Mouse (Mus musculus): Measurements from ENCODE around the gene Amot. TPM values are rescaled to one million over a fixed set of nuclear protein-coding genes. Genes with fewer than 3 reads are reported as not detected.

The Amot gene
- polyA plus RNA-seq (2015; fragmentation: Nextera tagmentation; extraction: Ambion mirVana) = 11.0 and 13.9 TPM in 2 replicates

DNA sequence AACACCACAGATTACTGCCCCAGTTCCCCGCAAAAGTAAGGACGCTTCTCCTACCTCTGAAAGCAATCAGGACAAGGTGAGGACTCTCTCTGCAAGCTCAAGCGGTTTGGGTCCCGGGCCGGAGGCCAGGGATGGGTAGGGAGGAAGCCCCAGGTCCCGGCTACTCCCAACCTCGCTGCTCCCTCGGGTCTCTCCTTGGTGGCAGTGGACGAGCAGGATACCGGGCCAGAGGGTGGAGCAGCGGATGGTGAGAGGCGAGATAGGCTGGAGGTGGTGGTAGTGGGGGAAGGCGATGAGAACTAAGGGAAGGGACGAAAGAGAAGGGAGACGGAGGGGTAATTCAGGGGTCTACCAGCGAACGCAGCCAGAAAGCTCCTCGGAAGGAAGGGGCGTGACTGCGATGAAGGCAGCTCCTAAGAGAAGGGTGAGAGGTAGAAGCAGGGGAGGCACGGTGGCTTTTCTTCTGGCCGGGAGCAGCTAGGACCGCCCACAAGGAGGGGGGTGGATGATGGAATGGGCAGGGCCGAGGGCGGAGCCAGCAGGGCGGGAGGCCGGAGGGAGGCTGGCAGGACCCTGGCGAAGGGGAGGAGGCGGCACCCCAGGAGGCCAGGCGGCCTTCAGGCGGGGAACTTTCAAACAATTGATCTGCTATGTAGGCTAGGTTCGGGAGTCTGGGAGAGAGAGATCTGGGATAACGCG is at the start of gene Amot:
Gene Amot, minus strand, starts transcription at position 465 of the 699 bp plus-strand sequence.
- no peaks in the 10 kb centered on the region for H3K9me3 ChIP-seq
- WGBS = 18% methylated on average over 30 of the region's 34 CpGs
- peak; percentile 95 for ATAC-seq (ENCODE audit: low read depth)
- H3K36me3 ChIP-seq = no peaks in the 10 kb centered on the region
- H3K9ac ChIP-seq = peak within 1 kb of the TSS; percentile 70
- peaks cover 6% of the 10 kb centered on the region; the same call in 1 of the 2 replicates for H3K4me1 ChIP-seq (replicated peaks)
- no peaks in the 10 kb centered on the region for H3K27me3 ChIP-seq
- H3K27ac ChIP-seq (replicated peaks) = no peak within 1 kb of the TSS
- peak within 1 kb of the TSS; percentile 61 for H3K4me2 ChIP-seq
- peak within 1 kb of the TSS; percentile 51 for H3K4me3 ChIP-seq

- H3K4me3 ChIP-seq = no peak overlapping the region
- H3K4me2 ChIP-seq = no peak overlapping the region
- no peak for ATAC-seq (ENCODE audit: low read depth)
- H3K27ac ChIP-seq (replicated peaks) = no peak overlapping the region
- H3K9ac ChIP-seq = no peak overlapping the region
- H3K9me3 ChIP-seq = no peaks in the 10 kb centered on the region
- WGBS = 83% methylated on average over 3 of the region's 3 CpGs
- H3K27me3 ChIP-seq = no peaks in the 10 kb centered on the region
- H3K36me3 ChIP-seq = no peaks in the 10 kb centered on the region
- no peaks in the 10 kb centered on the region for H3K4me1 ChIP-seq (replicated peaks)
Measured at GRCm38 (mm10) chrX:145545060-145545459, 40.1 kb upstream of the Amot start.

DNA sequence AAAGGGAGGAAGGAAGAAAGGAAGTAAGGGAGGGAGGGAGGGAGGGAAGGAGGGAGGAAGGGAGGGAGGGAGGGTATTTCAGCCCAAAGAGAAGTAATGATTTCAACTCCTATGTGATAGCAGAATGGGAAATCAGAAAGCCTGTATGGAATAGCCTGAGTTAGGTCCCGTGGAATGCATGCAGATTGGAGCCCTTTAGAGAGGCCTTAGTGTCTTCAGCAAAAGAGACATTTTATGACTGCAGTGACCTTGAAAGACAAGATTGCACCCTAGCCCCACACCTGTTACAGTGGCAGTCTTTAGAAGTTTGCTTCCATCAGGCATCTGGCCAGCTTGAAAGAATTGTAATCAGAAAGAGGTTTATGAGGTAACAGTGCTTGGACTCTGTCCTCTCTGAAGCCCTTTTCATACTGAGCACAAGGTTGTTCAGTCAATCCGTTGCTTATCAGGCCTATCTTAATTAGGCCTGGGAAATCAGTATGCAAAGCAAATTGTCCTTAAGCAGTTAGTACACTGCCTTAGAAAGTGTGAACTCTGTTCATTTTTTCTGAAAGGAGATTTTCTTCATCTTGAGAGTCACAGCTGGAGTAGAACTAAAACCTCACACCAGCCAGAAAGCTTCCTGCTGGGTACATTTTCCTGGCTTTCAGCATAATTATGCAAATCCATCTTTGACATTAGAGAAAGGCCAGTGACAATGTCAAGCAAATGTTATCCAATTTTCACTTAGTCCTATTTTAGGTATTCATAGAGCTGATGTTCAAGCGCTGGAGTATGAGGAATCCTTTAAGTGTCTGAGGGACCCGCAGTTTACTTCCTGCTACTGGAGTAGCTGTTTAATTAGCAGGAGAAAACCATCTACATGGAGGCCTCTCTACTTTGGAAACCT is 38.9 kb upstream of the Amot start:
- Histone ChIP-seq H3K27ac (replicated peaks) (no peak overlapping the region), H3K4me2 (no peak overlapping the region), H3K4me1 (replicated peaks) (no peaks in the 10 kb centered on the region), H3K4me3 (no peak overlapping the region), H3K9me3 (no peaks in the 10 kb centered on the region), H3K27me3 (no peaks in the 10 kb centered on the region), H3K36me3 (no peaks in the 10 kb centered on the region), H3K9ac (no peak overlapping the region)
- no peak for ATAC-seq (ENCODE audit: low read depth)
- 54% methylated on average over 4 of the region's 4 CpGs for WGBS

- WGBS = 87% methylated on average over 1 of the region's 1 CpGs
- Histone ChIP-seq H3K4me1 (replicated peaks) (no peaks in the 10 kb centered on the region), H3K27ac (replicated peaks) (no peak overlapping the region), H3K4me3 (no peak overlapping the region), H3K9me3 (no peaks in the 10 kb centered on the region), H3K27me3 (no peaks in the 10 kb centered on the region), H3K4me2 (no peak overlapping the region), H3K36me3 (no peaks in the 10 kb centered on the region), H3K9ac (no peak overlapping the region)
- ATAC-seq (ENCODE audit: low read depth) = no peak
Measured at GRCm38 (mm10) chrX:145541050-145541449, 36.1 kb upstream of the Amot start.

DNA sequence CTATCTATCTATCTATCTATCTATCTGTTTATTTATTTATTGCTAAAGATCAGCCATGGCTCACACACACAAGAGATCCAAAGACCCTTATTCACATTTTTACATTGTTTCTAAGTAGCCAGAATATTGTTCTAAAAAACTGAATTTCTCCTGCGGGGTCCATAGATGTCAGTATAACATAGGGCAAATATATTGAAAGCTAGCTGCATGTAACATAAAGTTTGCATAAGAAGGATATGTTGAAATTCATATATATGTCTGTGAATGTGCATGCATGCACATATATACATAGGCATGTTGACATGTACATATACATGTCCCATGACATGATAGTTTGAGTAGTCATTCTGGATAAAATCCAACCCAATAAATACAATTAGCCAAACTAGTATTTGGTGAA is 35.3 kb upstream of the Amot start:
- WGBS = 88% methylated on average over 1 of the region's 1 CpGs
- Histone ChIP-seq H3K27me3 (no peaks in the 10 kb centered on the region), H3K36me3 (no peaks in the 10 kb centered on the region), H3K27ac (replicated peaks) (no peak overlapping the region), H3K4me1 (replicated peaks) (no peaks in the 10 kb centered on the region), H3K4me3 (no peak overlapping the region), H3K9ac (no peak overlapping the region), H3K4me2 (no peak overlapping the region), H3K9me3 (no peaks in the 10 kb centered on the region)
- no peak for ATAC-seq (ENCODE audit: low read depth)

GRCm38 (mm10) chrX:145529602-145530001 is 24.6 kb upstream of the Amot start:
- no peaks in the 10 kb centered on the region for H3K27me3 ChIP-seq
- 54% methylated on average over 1 of the region's 1 CpGs for WGBS

GRCm38 (mm10) chrX:145516322-145517066 is 11.5 kb upstream of the Amot start:
- Histone ChIP-seq H3K9ac (no peak overlapping the region), H3K4me1 (replicated peaks) (no peaks in the 10 kb centered on the region), H3K36me3 (no peaks in the 10 kb centered on the region), H3K4me2 (no peak overlapping the region), H3K9me3 (no peaks in the 10 kb centered on the region), H3K27me3 (no peaks in the 10 kb centered on the region), H3K4me3 (no peak overlapping the region), H3K27ac (replicated peaks) (no peak overlapping the region)
- WGBS = 55% methylated on average over 10 of the region's 10 CpGs
- no peak for ATAC-seq (ENCODE audit: low read depth)

More at GRCm38 (mm10) chrX:145529602-145530001, 24.6 kb upstream of the Amot start:
- ATAC-seq (ENCODE audit: low read depth) = no peak
- H3K4me2 ChIP-seq = no peak overlapping the region
- no peak overlapping the region for H3K4me3 ChIP-seq
- H3K9ac ChIP-seq = no peak overlapping the region
- H3K36me3 ChIP-seq = no peaks in the 10 kb centered on the region
- no peaks in the 10 kb centered on the region for H3K9me3 ChIP-seq
- H3K27ac ChIP-seq (replicated peaks) = no peak overlapping the region
- no peaks in the 10 kb centered on the region for H3K4me1 ChIP-seq (replicated peaks)

- H3K4me2 ChIP-seq = no peak overlapping the region
- 61% methylated on average over 9 of the region's 9 CpGs for WGBS
- H3K9me3 ChIP-seq = no peaks in the 10 kb centered on the region
- H3K4me1 ChIP-seq (replicated peaks) = no peaks in the 10 kb centered on the region
- ATAC-seq (ENCODE audit: low read depth) = no peak
- no peaks in the 10 kb centered on the region for H3K27me3 ChIP-seq
- no peaks in the 10 kb centered on the region for H3K36me3 ChIP-seq
- H3K4me3 ChIP-seq = no peak overlapping the region
- H3K9ac ChIP-seq = no peak overlapping the region
- H3K27ac ChIP-seq (replicated peaks) = no peak overlapping the region
Measured at GRCm38 (mm10) chrX:145515498-145516158, 10.6 kb upstream of the Amot start.

- no peak for ATAC-seq (ENCODE audit: low read depth)
- H3K4me2 ChIP-seq = no peak overlapping the region
- no peak overlapping the region for H3K4me3 ChIP-seq
- no peaks in the 10 kb centered on the region for H3K9me3 ChIP-seq
- no peaks in the 10 kb centered on the region for H3K36me3 ChIP-seq
- H3K4me1 ChIP-seq (replicated peaks) = no peaks in the 10 kb centered on the region
- 49% methylated on average over 3 of the region's 3 CpGs for WGBS
- H3K27me3 ChIP-seq = no peaks in the 10 kb centered on the region
- H3K27ac ChIP-seq (replicated peaks) = no peak overlapping the region
- no peak overlapping the region for H3K9ac ChIP-seq
Measured at GRCm38 (mm10) chrX:145510675-145511074, 5.7 kb upstream of the Amot start.

- H3K27me3 ChIP-seq = no peaks in the 10 kb centered on the region
- WGBS = 19% methylated on average over 14 of the region's 14 CpGs
- peak overlapping the region; percentile 61 for H3K4me2 ChIP-seq
- H3K9ac ChIP-seq = peak overlapping the region; percentile 70
- peaks cover 6% of the 10 kb centered on the region; the same call in 1 of the 2 replicates for H3K4me1 ChIP-seq (replicated peaks)
- no peaks in the 10 kb centered on the region for H3K9me3 ChIP-seq
- ATAC-seq (ENCODE audit: low read depth) = peak; percentile 94
- peak overlapping the region; percentile 51 for H3K4me3 ChIP-seq
- H3K27ac ChIP-seq (replicated peaks) = no peak overlapping the region
- H3K36me3 ChIP-seq = no peaks in the 10 kb centered on the region
Measured at GRCm38 (mm10) chrX:145505457-145506201, 648 bp upstream of the Amot start.
